Mouse (Mus musculus) stomach, postnatal 0 days (tissue): ENCODE data around the gene Gsk3a. TPM values are rescaled to one million over a fixed set of nuclear protein-coding genes. Genes with fewer than 3 reads are reported as not detected.

ENCODE experiments used
- ATAC-seq: fragments of 200-750 bp; cut with Nextera tagmentation; 2 replicates; pipeline ENCODE4 v1.8.0; 2017; ENCODE audit not compliant: low FRiP score, low TSS enrichment
- DNase-seq: peaks from one replicate; pipeline ENCODE4 v3.0.0-alpha.2; 2016; ENCODE audit warnings: low spot score
- H3K27ac ChIP-seq: fragments of 300-500 bp; sonication (generic); replicated peaks from 2 replicates; pipeline ENCODE4 v1.5.1; 2014; ENCODE audit warnings: mild to moderate bottlenecking, control low read depth
- H3K27me3 ChIP-seq: fragments of 300-500 bp; sonication (generic); 2 replicates; pipeline ENCODE4 v1.6.1; 2014; ENCODE audit warnings: low read length; ENCODE audit not compliant: control insufficient read depth, insufficient read depth
- H3K36me3 ChIP-seq: fragments of 300-500 bp; sonication (generic); 2 replicates; pipeline ENCODE4 v1.6.1; 2014; ENCODE audit warnings: low read length, mixed read lengths; ENCODE audit not compliant: control insufficient read depth, insufficient read depth
- H3K4me1 ChIP-seq: fragments of 300-500 bp; sonication (generic); replicated peaks from 2 replicates; pipeline ENCODE4 v1.6.1; 2014; ENCODE audit warnings: antibody characterized with exemption; ENCODE audit not compliant: control insufficient read depth, insufficient read depth
- H3K4me2 ChIP-seq: fragments of 300-500 bp; sonication (generic); replicated peaks from 2 replicates; pipeline ENCODE4 v1.6.1; 2014; ENCODE audit warnings: low read depth, mild to moderate bottlenecking, control low read depth, moderate library complexity
- H3K4me3 ChIP-seq: fragments of 300-500 bp; sonication (generic); 2 replicates; pipeline ENCODE4 v1.5.1; 2014; ENCODE audit warnings: low read depth, low read length, control low read depth
- H3K9ac ChIP-seq: fragments of 300-500 bp; sonication (generic); 2 replicates; pipeline ENCODE4 v1.6.1; 2014; ENCODE audit warnings: mild to moderate bottlenecking, low read length, control low read depth, mixed read lengths
- H3K9me3 ChIP-seq: fragments of 300-500 bp; sonication (generic); 2 replicates; pipeline ENCODE4 v1.6.1; 2016; ENCODE audit warnings: low read length; ENCODE audit not compliant: control insufficient read depth
- CTCF ChIP-seq: IDR thresholded peaks from 2 replicates; pipeline ENCODE4 v1.5.1; 2016; ENCODE audit warnings: antibody characterized with exemption, low read depth, mild to moderate bottlenecking, moderate library complexity
- EP300 ChIP-seq: optimal IDR thresholded peaks from 2 replicates; pipeline ENCODE3; 2016; ENCODE audit warnings: antibody characterized with exemption
- WGBS: fragments of 180-500 bp; shearing (Covaris S2); extraction: QIAGEN DNeasy Blood & Tissue Kit; methylation state at CpG from one replicate; pipeline ENCODE4 v1.1.7; 2014; 5-methylcytosine and 5-hydroxymethylcytosine counted together
- polyA plus RNA-seq: library from polyadenylated mRNA; unstranded; fragments of >200 nt; fragmentation: Nextera tagmentation; extraction: Ambion mirVana; gene quantifications from 2 replicates; pipeline ENCODE4 v1.2.1, GENCODE M21; 2015

The Gsk3a gene
- polyA plus RNA-seq, 1 experiment from 2014 or later: 5.1 TPM

DNA sequence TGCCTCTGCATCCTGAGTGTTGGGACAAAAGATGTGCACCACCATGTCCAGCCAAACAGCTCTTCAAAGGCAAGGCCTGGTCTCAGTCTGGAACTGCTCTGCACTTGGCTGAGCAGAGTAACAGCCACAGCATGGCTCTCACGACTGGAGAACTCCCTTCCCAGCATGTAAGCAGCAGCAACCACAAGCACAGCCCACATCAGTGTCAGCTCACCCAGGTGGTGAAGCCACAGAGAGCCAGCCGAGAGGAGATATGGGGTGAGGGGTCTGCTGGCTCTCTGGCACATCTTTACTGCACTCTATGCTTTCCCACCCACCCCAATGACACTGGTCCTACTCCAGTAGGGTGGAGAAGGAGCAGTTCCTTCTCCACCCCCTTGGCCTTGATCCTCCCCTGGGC, 4.6 kb downstream of the Gsk3a start:
- Histone ChIP-seq H3K9ac (no peak overlapping the region), H3K4me2 (no peak overlapping the region), H3K4me1 (no peaks in the 10 kb centered on the region), H3K27ac (no peak overlapping the region), H3K9me3 (no peaks in the 10 kb centered on the region), H3K27me3 (no peaks in the 10 kb centered on the region), H3K36me3 (peaks cover 13% of the 10 kb centered on the region), H3K4me3 (no peak overlapping the region)
- DNase-seq (no peak), ATAC-seq (no peak)
- 70% methylated on average over 2 of the region's 2 CpGs for WGBS
- TF ChIP-seq CTCF (no peak), EP300 (no peak)

DNA sequence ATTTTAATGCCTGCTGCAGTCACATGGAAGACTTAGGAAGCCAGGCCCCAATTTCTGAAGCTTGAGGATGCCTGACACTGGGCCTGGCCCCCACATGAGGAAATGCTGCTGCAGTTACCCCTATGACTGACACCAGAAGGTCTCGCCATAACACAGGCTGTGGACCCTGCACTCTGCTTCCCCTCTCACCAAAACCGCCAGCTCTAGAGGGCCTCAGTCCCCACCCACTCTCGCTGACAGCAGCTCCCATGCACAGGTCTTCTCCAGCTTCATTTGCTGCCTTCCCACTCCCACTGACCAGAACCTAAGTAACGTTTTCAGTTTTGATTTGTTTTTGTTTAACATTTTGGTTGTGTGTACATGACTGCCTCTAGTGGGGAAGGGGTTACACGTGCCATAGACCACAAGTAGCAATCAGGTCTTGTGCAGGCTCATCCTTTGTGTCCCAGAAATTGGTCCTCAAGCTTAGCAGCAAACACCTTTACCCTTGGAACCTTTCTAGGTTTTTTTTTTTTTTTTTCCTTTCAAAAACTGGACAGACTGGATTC, 5.5 kb downstream of the Gsk3a start:
- ATAC-seq (no peak), DNase-seq (no peak)
- no peak overlapping the region for H3K27ac ChIP-seq
- no peaks in the 10 kb centered on the region for H3K27me3 ChIP-seq
- no peaks in the 10 kb centered on the region for H3K9me3 ChIP-seq
- H3K4me3 ChIP-seq: no peak overlapping the region
- TF ChIP-seq EP300 (no peak), CTCF (peak; percentile 37; the same call in 1 of the 2 replicates)
- H3K4me1 ChIP-seq: no peaks in the 10 kb centered on the region
- no peak overlapping the region for H3K9ac ChIP-seq
- H3K4me2 ChIP-seq: no peak overlapping the region
- H3K36me3 ChIP-seq: peaks cover 20% of the 10 kb centered on the region
- 46% methylated on average over 5 of the region's 5 CpGs for WGBS

- Histone ChIP-seq H3K27me3 (no peaks in the 10 kb centered on the region), H3K27ac (no peak overlapping the region), H3K36me3 (peaks cover 31% of the 10 kb centered on the region), H3K9me3 (no peaks in the 10 kb centered on the region), H3K4me1 (no peaks in the 10 kb centered on the region), H3K9ac (no peak overlapping the region), H3K4me2 (no peak overlapping the region), H3K4me3 (no peak overlapping the region)
- 76% methylated on average over 9 of the region's 9 CpGs for WGBS
- DNase-seq (no peak), ATAC-seq (no peak)
- TF ChIP-seq EP300: no peak
- TF ChIP-seq CTCF: no peak
These were observed 6.9 kb downstream of the Gsk3a start for GRCm38 (mm10) chr7:25230690-25231285.

DNA sequence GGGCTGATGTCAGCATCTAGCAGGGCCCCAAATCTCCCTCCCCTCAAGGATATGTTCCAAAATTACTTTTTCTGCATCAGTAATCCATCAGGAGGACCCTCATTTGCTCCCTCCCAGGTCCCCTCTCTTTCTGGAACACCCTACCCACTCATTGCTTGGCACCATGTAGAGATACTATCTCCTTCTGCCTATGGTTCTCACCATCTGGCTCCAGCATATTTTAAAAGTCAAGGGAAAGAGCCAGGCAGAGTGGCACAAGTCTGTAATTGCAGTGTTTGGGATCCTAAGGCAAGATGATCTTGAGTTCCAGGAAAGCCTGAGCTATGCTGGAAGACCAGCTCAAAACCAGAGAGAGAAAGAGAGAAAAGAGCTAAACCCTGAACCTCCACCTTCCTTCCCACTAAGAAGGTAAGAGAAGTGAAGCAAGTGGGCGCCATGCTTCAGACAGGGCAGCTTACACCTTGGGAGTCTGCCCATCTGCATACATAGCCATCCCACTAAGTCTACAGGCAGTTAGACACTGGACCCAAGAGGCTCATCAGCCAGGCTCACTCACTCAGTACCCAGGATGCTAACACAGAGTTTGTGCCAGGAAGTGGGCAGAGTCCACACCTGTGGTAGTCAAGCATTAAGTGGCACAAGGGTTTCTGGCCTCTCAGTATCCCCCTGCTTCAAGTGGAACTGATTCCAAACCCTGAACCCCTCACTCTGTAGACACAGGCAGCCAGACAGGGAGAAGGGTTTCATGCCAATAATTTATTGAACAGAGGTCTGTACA, 9.9 kb downstream of the Gsk3a start:
- H3K36me3 ChIP-seq: peaks cover 35% of the 10 kb centered on the region
- WGBS: 72% methylated on average over 1 of the region's 1 CpGs

DNA sequence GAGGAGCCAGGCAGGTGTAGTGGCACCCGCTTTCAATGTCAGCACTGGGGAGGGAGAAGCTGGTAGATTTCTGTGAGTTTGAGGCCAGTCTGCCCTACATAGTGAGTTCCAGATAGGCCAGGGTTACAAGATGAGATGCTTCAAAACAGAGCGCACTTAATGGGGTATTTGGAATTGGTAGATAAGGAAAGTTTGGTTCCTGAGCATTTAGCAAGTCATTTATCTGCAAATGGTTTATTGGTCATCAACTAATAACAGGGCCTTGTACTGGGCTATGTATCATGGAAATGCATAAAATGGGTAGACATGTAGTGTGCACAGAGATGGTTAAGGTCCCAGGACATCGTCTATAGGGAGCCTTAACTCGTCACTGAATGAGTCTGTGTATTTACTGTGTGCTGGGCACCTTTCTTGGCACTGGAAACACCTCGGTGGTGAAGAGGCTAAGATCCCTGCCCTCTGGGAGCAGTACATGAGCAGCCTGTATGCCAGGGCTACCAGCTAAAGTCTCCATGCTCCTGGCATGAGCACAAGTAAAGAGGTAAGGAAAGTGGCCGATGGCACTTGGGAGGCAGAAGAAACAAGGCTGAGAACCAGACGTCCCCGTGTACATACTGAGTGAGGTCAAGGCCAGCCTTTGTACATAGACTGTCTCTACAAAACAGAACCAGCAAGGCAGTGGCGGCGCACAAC, 15.2 kb downstream of the Gsk3a start:
- H3K4me3 ChIP-seq: peak overlapping the region; percentile 74
- peak overlapping the region; percentile 85 for H3K4me2 ChIP-seq
- ATAC-seq: no peak
- H3K36me3 ChIP-seq: peaks cover 20% of the 10 kb centered on the region
- H3K27ac ChIP-seq: no peak overlapping the region
- TF ChIP-seq CTCF (no peak), EP300 (no peak)
- H3K27me3 ChIP-seq: no peaks in the 10 kb centered on the region
- H3K9me3 ChIP-seq: no peaks in the 10 kb centered on the region
- DNase-seq: no peak
- peaks cover 11% of the 10 kb centered on the region for H3K4me1 ChIP-seq
- WGBS: 72% methylated on average over 10 of the region's 10 CpGs
- peak overlapping the region; percentile 79; the same call in 1 of the 2 replicates for H3K9ac ChIP-seq

More for the DNA sequence above, 9.9 kb downstream of the Gsk3a start:
- H3K27ac ChIP-seq: no peak overlapping the region
- ATAC-seq (no peak), DNase-seq (no peak)
- no peaks in the 10 kb centered on the region for H3K9me3 ChIP-seq
- TF ChIP-seq CTCF: no peak
- no peak overlapping the region for H3K9ac ChIP-seq
- no peaks in the 10 kb centered on the region for H3K27me3 ChIP-seq
- H3K4me1 ChIP-seq: no peaks in the 10 kb centered on the region
- no peak overlapping the region for H3K4me2 ChIP-seq
- H3K4me3 ChIP-seq: no peak overlapping the region
